Mouse (Mus musculus) MEL (cell line): Measurements from ENCODE around the gene Atoh8. TPM values are rescaled to one million over a fixed set of nuclear protein-coding genes. Genes with fewer than 3 reads are reported as not detected.

ENCODE experiments used
- DNase-seq: peaks from one replicate; pipeline ENCODE4 v3.0.0; 2011; ENCODE audit warnings: low read depth, low spot score
- H3K27ac ChIP-seq: 2 replicates; pipeline ENCODE4 v1.5.1; 2012; ENCODE audit warnings: low read depth, mild to moderate bottlenecking, control low read depth, low read length, moderate library complexity; ENCODE audit not compliant: control insufficient read depth
- H3K27me3 ChIP-seq, 2 experiments: fragments of 150-350 bp in 1 of 2; sonication (generic) in 1 of 2; 2 replicates each; pipeline ENCODE4 v1.6.1; 2012; ENCODE audit warnings: low read length in 2 of 2, mild to moderate bottlenecking in 2 of 2, improper control_type of control experiment in 1 of 2, moderate library complexity in 1 of 2; ENCODE audit not compliant: insufficient read depth in 2 of 2, control insufficient read depth in 1 of 2
- H3K36me3 ChIP-seq, 2 experiments: 2 replicates each; pipeline ENCODE4 v1.6.1; 2012 to 2014; ENCODE audit warnings: low read length in 2 of 2, improper control_type of control experiment in 1 of 2, inconsistent platforms in 1 of 2, mild to moderate bottlenecking in 1 of 2; ENCODE audit not compliant: insufficient read depth in 2 of 2, control insufficient read depth in 1 of 2
- H3K4me1 ChIP-seq, 2 experiments: fragments of 150-350 bp in 1 of 2; sonication (generic) in 1 of 2; 2 replicates each; pipeline ENCODE4 v1.6.1; 2012; ENCODE audit warnings: low read length in 2 of 2, improper control_type of control experiment in 1 of 2, mild to moderate bottlenecking in 1 of 2; ENCODE audit not compliant: insufficient read depth in 2 of 2, control insufficient read depth in 1 of 2
- H3K4me3 ChIP-seq, 2 experiments: fragments of 150-350 bp in 1 of 2; sonication (generic) in 1 of 2; 2 replicates each; pipeline ENCODE4 v1.5.1; 2012; ENCODE audit warnings: low read depth in 2 of 2, low read length in 2 of 2, mild to moderate bottlenecking in 2 of 2, moderate library complexity in 2 of 2, control low read depth in 1 of 2, improper control_type of control experiment in 1 of 2; ENCODE audit not compliant: control insufficient read depth in 1 of 2, insufficient read depth in 1 of 2
- H3K79me2 ChIP-seq: 2 replicates; pipeline ENCODE4 v1.6.1; 2012; ENCODE audit warnings: mild to moderate bottlenecking, low read length, moderate library complexity; ENCODE audit not compliant: control insufficient read depth, poor library complexity, insufficient read depth
- H3K9ac ChIP-seq: 2 replicates; pipeline ENCODE4 v1.6.1; 2012; ENCODE audit warnings: low read depth, mild to moderate bottlenecking, control low read depth, low read length, moderate library complexity; ENCODE audit not compliant: control insufficient read depth, poor library complexity, severe bottlenecking
- H3K9me3 ChIP-seq: fragments of 150-350 bp; sonication (generic); replicated peaks from 2 replicates; pipeline ENCODE4 v1.6.1; 2012; ENCODE audit warnings: mild to moderate bottlenecking, low read length, improper control_type of control experiment, moderate library complexity; ENCODE audit not compliant: insufficient read depth
- BHLHE40 ChIP-seq: IDR thresholded peaks from 2 replicates; pipeline ENCODE4 v1.6.1; 2012; ENCODE audit warnings: low read depth, mild to moderate bottlenecking, inconsistent platforms, low read length, improper control_type of control experiment, borderline replicate concordance
- CHD1 ChIP-seq: IDR thresholded peaks from 2 replicates; pipeline ENCODE4 v1.6.1; 2012; ENCODE audit warnings: low read depth, mild to moderate bottlenecking, inconsistent platforms, low read length, improper control_type of control experiment
- E2F4 ChIP-seq: IDR thresholded peaks from 2 replicates; pipeline ENCODE4 v1.6.1; 2011; ENCODE audit warnings: low read depth, low read length, improper control_type of control experiment, borderline replicate concordance
- ELF1 ChIP-seq: IDR thresholded peaks from 2 replicates; pipeline ENCODE4 v1.6.1; 2014; ENCODE audit warnings: low read depth, mild to moderate bottlenecking, inconsistent platforms, low read length, improper control_type of control experiment, moderate library complexity
- MAFK ChIP-seq: IDR thresholded peaks from 2 replicates; pipeline ENCODE4 v1.6.1; 2011; ENCODE audit warnings: low read depth, mild to moderate bottlenecking, low read length, improper control_type of control experiment, borderline replicate concordance
- MAZ ChIP-seq: IDR thresholded peaks from 2 replicates; pipeline ENCODE4 v1.6.1; 2012; ENCODE audit warnings: low read depth, mild to moderate bottlenecking, inconsistent platforms, low read length, improper control_type of control experiment
- MEF2A ChIP-seq: IDR thresholded peaks from 2 replicates; pipeline ENCODE4 v1.6.1; 2014; ENCODE audit warnings: low read depth, mild to moderate bottlenecking, inconsistent platforms, low read length, improper control_type of control experiment; ENCODE audit not compliant: poor library complexity, insufficient replicate concordance, severe bottlenecking; ENCODE audit errors: extremely low read depth
- MXI1 ChIP-seq: IDR thresholded peaks from 2 replicates; pipeline ENCODE4 v1.6.1; 2011; ENCODE audit warnings: mild to moderate bottlenecking, low read depth, low read length, improper control_type of control experiment
- MYB ChIP-seq: IDR thresholded peaks from 2 replicates; pipeline ENCODE4 v1.6.1; 2011; ENCODE audit warnings: mild to moderate bottlenecking, low read depth, low read length, improper control_type of control experiment
- MYC ChIP-seq: IDR thresholded peaks from 2 replicates; pipeline ENCODE4 v1.6.1; 2011; ENCODE audit warnings: low read depth, mild to moderate bottlenecking, low read length, improper control_type of control experiment, moderate library complexity
- NELFE ChIP-seq: IDR thresholded peaks from 2 replicates; pipeline ENCODE4 v1.6.1; 2011; ENCODE audit warnings: low read depth, low read length, improper control_type of control experiment
- NRF1 ChIP-seq: IDR thresholded peaks from 2 replicates; pipeline ENCODE4 v1.6.1; 2014; ENCODE audit warnings: low read depth, mild to moderate bottlenecking, inconsistent platforms, low read length, improper control_type of control experiment, moderate library complexity; ENCODE audit not compliant: poor library complexity, insufficient read depth, severe bottlenecking
- POLR2A ChIP-seq, 2 experiments: IDR thresholded peaks; 2 replicates each; pipeline ENCODE4 v1.6.1; 2011 to 2012; ENCODE audit warnings: low read length in 2 of 2, mild to moderate bottlenecking in 2 of 2, control low read depth in 1 of 2, improper control_type of control experiment in 1 of 2, low read depth in 1 of 2, moderate library complexity in 1 of 2; ENCODE audit not compliant: control insufficient read depth in 1 of 2, insufficient read depth in 1 of 2, poor library complexity in 1 of 2
- POLR2AphosphoS5 ChIP-seq: IDR thresholded peaks from 2 replicates; pipeline ENCODE4 v1.6.1; 2012; ENCODE audit warnings: low read depth, borderline replicate concordance, mild to moderate bottlenecking, inconsistent platforms, low read length, moderate library complexity, mixed read lengths
- RAD21 ChIP-seq: IDR thresholded peaks from 2 replicates; pipeline ENCODE4 v1.6.1; 2011; ENCODE audit warnings: mild to moderate bottlenecking, low read depth, low read length, improper control_type of control experiment
- RCOR1 ChIP-seq: IDR thresholded peaks from 2 replicates; pipeline ENCODE4 v1.6.1; 2012; ENCODE audit warnings: low read depth, mild to moderate bottlenecking, inconsistent platforms, low read length, improper control_type of control experiment
- TBP ChIP-seq: IDR thresholded peaks from 2 replicates; pipeline ENCODE4 v1.8.0; 2011; ENCODE audit warnings: low read depth, low read length, improper control_type of control experiment
- TCF12 ChIP-seq: IDR thresholded peaks from 2 replicates; pipeline ENCODE4 v1.6.1; 2014; ENCODE audit warnings: low read depth, mild to moderate bottlenecking, inconsistent platforms, low read length, improper control_type of control experiment, moderate library complexity
- USF2 ChIP-seq, 2 experiments: IDR thresholded peaks; 2 replicates each; pipeline ENCODE4 v1.6.1; 2011 to 2012; ENCODE audit warnings: improper control_type of control experiment in 2 of 2, low read length in 2 of 2, borderline replicate concordance in 1 of 2, inconsistent platforms in 1 of 2, low read depth in 1 of 2, mild to moderate bottlenecking in 1 of 2; ENCODE audit not compliant: insufficient read depth in 1 of 2
- ZKSCAN1 ChIP-seq: IDR thresholded peaks from 2 replicates; pipeline ENCODE4 v1.6.1; 2012; ENCODE audit warnings: low read depth, mild to moderate bottlenecking, inconsistent platforms, low read length, improper control_type of control experiment, moderate library complexity
- ZMIZ1 ChIP-seq: IDR thresholded peaks from 2 replicates; pipeline ENCODE4 v1.6.1; 2012; ENCODE audit warnings: low read depth, mild to moderate bottlenecking, inconsistent platforms, low read length, improper control_type of control experiment, moderate library complexity
- ZNF384 ChIP-seq: IDR thresholded peaks from 2 replicates; pipeline ENCODE4 v1.6.1; 2012; ENCODE audit warnings: low read depth, mild to moderate bottlenecking, inconsistent platforms, low read length, improper control_type of control experiment
- polyA plus RNA-seq, 2 experiments: library from polyadenylated mRNA; stranded (reverse) in 1 of 2; unstranded in 1 of 2; fragments of >175 nt in 1 of 2; fragments of >200 nt in 1 of 2; gene quantifications; 2 replicates each; pipeline versions ENCODE4 v1.2.1 to v1.2.4; 2012; ENCODE audit warnings: low replicate concordance in 2 of 2, low read depth in 1 of 2; ENCODE audit not compliant: insufficient read length in 2 of 2, insufficient read depth in 1 of 2, missing spikeins in 1 of 2
- total RNA-seq: library from RNA; depleted of rRNA; stranded (reverse); fragments of 300-350 nt; gene quantifications from 2 replicates; pipeline ENCODE4 v1.2.3, GENCODE M21; 2012

Atoh8 gene
- total and polyA plus RNA-seq, 3 experiments: not detected

- H3K9ac ChIP-seq: no peak overlapping the region
- H3K4me3 ChIP-seq: no peak overlapping the region
- TF ChIP-seq USF2 (IDR thresholded peaks at IDR 0.05; ENCODE audit: borderline replicate concordance in 1 of 2, insufficient read depth in 1 of 2, low read depth in 1 of 2, low read length in 2 of 2): no peak
- no peak for TF ChIP-seq MXI1
- TF ChIP-seq CHD1: no peak
- no peak for TF ChIP-seq BHLHE40
- TF ChIP-seq POLR2A (IDR thresholded peaks at IDR 0.05; ENCODE audit: control insufficient read depth in 1 of 2, insufficient read depth in 1 of 2, low read depth in 1 of 2, low read length in 2 of 2, poor library complexity in 1 of 2): no peak
- no peak for TF ChIP-seq MAZ
- no peak for TF ChIP-seq ELF1
- TF ChIP-seq E2F4: no peak
- TF ChIP-seq MYB: no peak
- no peak for TF ChIP-seq MAFK
- TF ChIP-seq MEF2A: no peak
- TF ChIP-seq NRF1: no peak
- TF ChIP-seq ZMIZ1: no peak
- TF ChIP-seq ZKSCAN1: no peak
- no peak for TF ChIP-seq MYC
- no peak for TF ChIP-seq TBP
- H3K4me1 ChIP-seq: no peaks in the 10 kb centered on the region
- no peaks in the 10 kb centered on the region for H3K36me3 ChIP-seq
- H3K79me2 ChIP-seq: no peaks in the 10 kb centered on the region
- DNase-seq: no peak
- H3K27me3 ChIP-seq: peaks cover 0 to 2% of the 10 kb centered on the region in 2 experiments; a peak in 3 of 4 replicates
- H3K9me3 ChIP-seq: no peaks in the 10 kb centered on the region
- no peak overlapping the region for H3K27ac ChIP-seq
These were observed 44.8 kb downstream of the Atoh8 start for GRCm38 (mm10) chr6:72190577-72190976.

- TF ChIP-seq MAFK (no peak), ZKSCAN1 (no peak), RCOR1 (no peak), RAD21 (no peak), TCF12 (no peak), MYC (no peak), NELFE (no peak), MEF2A (no peak), POLR2AphosphoS5 (no peak), MYB (no peak), CHD1 (no peak), ELF1 (no peak), POLR2A (IDR thresholded peaks at IDR 0.05; ENCODE audit: control insufficient read depth in 1 of 2, insufficient read depth in 1 of 2, low read depth in 1 of 2, low read length in 2 of 2, poor library complexity in 1 of 2) (no peak), ZNF384 (no peak)
- Histone ChIP-seq H3K9me3 (no peaks in the 10 kb centered on the region), H3K4me3 (no peak overlapping the region), H3K79me2 (no peaks in the 10 kb centered on the region), H3K27me3 (peaks cover 0 to 2% of the 10 kb centered on the region in 2 experiments; a peak in 2 of 4 replicates), H3K36me3 (no peaks in the 10 kb centered on the region), H3K4me1 (0 out of 4 replicates have a peak, but pooled peaks cover 0 to under 1% of the 10 kb centered on the region in 2 experiments), H3K9ac (no peak overlapping the region), H3K27ac (no peak overlapping the region)
- no peak for DNase-seq
These were observed 45.3 kb downstream of the Atoh8 start for GRCm38 (mm10) chr6:72190120-72190519.
